Mouse (Mus musculus) MEL (cell line): ENCODE measurements around the gene Gnpnat1. TPM values are rescaled to one million over a fixed set of nuclear protein-coding genes. Genes with fewer than 3 reads are reported as not detected.

Experiments
- BHLHE40 ChIP-seq: IDR thresholded peaks from 2 replicates; pipeline ENCODE4 v1.6.1; 2012; ENCODE audit warnings: low read depth, mild to moderate bottlenecking, inconsistent platforms, low read length, improper control_type of control experiment, borderline replicate concordance
- CHD1 ChIP-seq: IDR thresholded peaks from 2 replicates; pipeline ENCODE4 v1.6.1; 2012; ENCODE audit warnings: low read depth, mild to moderate bottlenecking, inconsistent platforms, low read length, improper control_type of control experiment
- E2F4 ChIP-seq: IDR thresholded peaks from 2 replicates; pipeline ENCODE4 v1.6.1; 2011; ENCODE audit warnings: low read depth, low read length, improper control_type of control experiment, borderline replicate concordance
- ELF1 ChIP-seq: IDR thresholded peaks from 2 replicates; pipeline ENCODE4 v1.6.1; 2014; ENCODE audit warnings: low read depth, mild to moderate bottlenecking, inconsistent platforms, low read length, improper control_type of control experiment, moderate library complexity
- EP300 ChIP-seq, 2 experiments: IDR thresholded peaks; 2 replicates each; pipeline ENCODE4 v1.6.1; 2011; ENCODE audit warnings: improper control_type of control experiment in 2 of 2, low read length in 2 of 2, low read depth in 1 of 2, mild to moderate bottlenecking in 1 of 2
- ETS1 ChIP-seq: IDR thresholded peaks from 2 replicates; pipeline ENCODE4 v1.6.1; 2012; ENCODE audit warnings: low read depth, mild to moderate bottlenecking, inconsistent platforms, low read length, improper control_type of control experiment, moderate library complexity
- GABPA ChIP-seq: IDR thresholded peaks from 2 replicates; pipeline ENCODE4 v1.6.1; 2012; ENCODE audit warnings: low read depth, mild to moderate bottlenecking, inconsistent platforms, low read length, improper control_type of control experiment, moderate library complexity
- GATA1 ChIP-seq: IDR thresholded peaks from 2 replicates; pipeline ENCODE4 v1.6.1; 2011; ENCODE audit warnings: low read depth, low read length, improper control_type of control experiment
- MAFK ChIP-seq: IDR thresholded peaks from 2 replicates; pipeline ENCODE4 v1.6.1; 2011; ENCODE audit warnings: low read depth, mild to moderate bottlenecking, low read length, improper control_type of control experiment, borderline replicate concordance
- MAX ChIP-seq: IDR thresholded peaks from 2 replicates; pipeline ENCODE4 v1.6.1; 2011; ENCODE audit warnings: low read length, improper control_type of control experiment
- MAZ ChIP-seq: IDR thresholded peaks from 2 replicates; pipeline ENCODE4 v1.6.1; 2012; ENCODE audit warnings: low read depth, mild to moderate bottlenecking, inconsistent platforms, low read length, improper control_type of control experiment
- MYB ChIP-seq: IDR thresholded peaks from 2 replicates; pipeline ENCODE4 v1.6.1; 2011; ENCODE audit warnings: mild to moderate bottlenecking, low read depth, low read length, improper control_type of control experiment
- NELFE ChIP-seq: IDR thresholded peaks from 2 replicates; pipeline ENCODE4 v1.6.1; 2011; ENCODE audit warnings: low read depth, low read length, improper control_type of control experiment
- RCOR1 ChIP-seq: IDR thresholded peaks from 2 replicates; pipeline ENCODE4 v1.6.1; 2012; ENCODE audit warnings: low read depth, mild to moderate bottlenecking, inconsistent platforms, low read length, improper control_type of control experiment
- SIN3A ChIP-seq: IDR thresholded peaks from 2 replicates; pipeline ENCODE4 v1.6.1; 2012; ENCODE audit warnings: low read length, improper control_type of control experiment, inconsistent platforms
- TAL1 ChIP-seq: IDR thresholded peaks from 2 replicates; pipeline ENCODE4 v1.6.1; 2012; ENCODE audit warnings: mild to moderate bottlenecking, inconsistent platforms, low read length, moderate library complexity, mixed read lengths
- UBTF ChIP-seq: IDR thresholded peaks from 2 replicates; pipeline ENCODE4 v1.6.1; 2012; ENCODE audit warnings: low read depth, mild to moderate bottlenecking, inconsistent platforms, low read length, improper control_type of control experiment, moderate library complexity, borderline replicate concordance; ENCODE audit not compliant: insufficient read depth
- USF1 ChIP-seq: IDR thresholded peaks from 2 replicates; pipeline ENCODE4 v1.6.1; 2014; ENCODE audit warnings: low read depth, mild to moderate bottlenecking, inconsistent platforms, low read length, improper control_type of control experiment, moderate library complexity
- ZC3H11A ChIP-seq: IDR thresholded peaks from 2 replicates; pipeline ENCODE4 v1.6.1; 2012; ENCODE audit warnings: low read depth, mild to moderate bottlenecking, inconsistent platforms, low read length, improper control_type of control experiment
- ZMIZ1 ChIP-seq: IDR thresholded peaks from 2 replicates; pipeline ENCODE4 v1.6.1; 2012; ENCODE audit warnings: low read depth, mild to moderate bottlenecking, inconsistent platforms, low read length, improper control_type of control experiment, moderate library complexity
- polyA plus RNA-seq, 2 experiments: library from polyadenylated mRNA; stranded (reverse) in 1 of 2; unstranded in 1 of 2; fragments of >175 nt in 1 of 2; fragments of >200 nt in 1 of 2; gene quantifications; 2 replicates each; pipeline versions ENCODE4 v1.2.1 to v1.2.4; 2012; ENCODE audit warnings: low replicate concordance in 2 of 2, low read depth in 1 of 2; ENCODE audit not compliant: insufficient read length in 2 of 2, insufficient read depth in 1 of 2, missing spikeins in 1 of 2
- total RNA-seq: library from RNA; depleted of rRNA; stranded (reverse); fragments of 300-350 nt; gene quantifications from 2 replicates; pipeline ENCODE4 v1.2.3, GENCODE M21; 2012; rRNA removed

Gene Gnpnat1
- total and polyA plus RNA-seq, 3 experiments = 24.8 to 26.8 TPM; not detected in 1

- TF ChIP-seq MAZ (no peak), TAL1 (no peak), MAFK (no peak), ZC3H11A (no peak), ZMIZ1 (no peak), NELFE (peak; percentile 21; the same call in 1 of the 2 replicates), USF1 (peak; percentile 54; the same call in 1 of the 2 replicates), BHLHE40 (no peak), RCOR1 (no peak), MAX (peak; percentile 74), GABPA (no peak; the same call in 1 of the 2 replicates), EP300 (IDR thresholded peaks at IDR 0.05; ENCODE audit: low read depth in 1 of 2, low read length in 2 of 2) (peak; percentile 63 to 69; a peak in 3 of 4 replicates), ETS1 (peak; percentile 62), UBTF (no peak), GATA1 (peak; percentile 85), E2F4 (no peak), SIN3A (peak; percentile 76), CHD1 (peak; percentile 55; the same call in 1 of the 2 replicates), ELF1 (no peak), MYB (no peak)
These were observed 76.5 kb downstream of the Gnpnat1 start (continued) for GRCm38 (mm10) chr14:45328072-45328713.

Other genes starting within 250 kb of the Gnpnat1 start
- gene Gpr137c, start 185.2 kb downstream of the Gnpnat1 start, total RNA-seq = 0.07 TPM in 1 of 2 replicates, not detected in the other
- under 1 TPM in 1 of 2 experiments, not detected in 1; 0.01 TPM for gene Gpr137c, start 185.2 kb downstream of the Gnpnat1 start, polyA plus RNA-seq
- 0.07 and 0.08 TPM in 2 replicates for gene Txndc16, start 184.6 kb downstream of the Gnpnat1 start, total RNA-seq
- under 1 TPM in 1 of 2 experiments, not detected in 1; 0.24 TPM for gene Txndc16, start 184.6 kb downstream of the Gnpnat1 start, polyA plus RNA-seq
- gene Ero1l, start 86.1 kb downstream of the Gnpnat1 start, total RNA-seq = 42.0 and 95.6 TPM in 2 replicates
- gene Ero1l, start 86.1 kb downstream of the Gnpnat1 start, polyA plus RNA-seq = 100 to 1,000 TPM; 114 to 273 TPM
- gene Psmc6, start 75.1 kb downstream of the Gnpnat1 start, total RNA-seq = 125 and 156 TPM in 2 replicates
- 100 to 1,000 TPM; 208 to 270 TPM for gene Psmc6, start 75.1 kb downstream of the Gnpnat1 start, polyA plus RNA-seq
- 18.0 and 19.9 TPM in 2 replicates for gene Styx, start 53.8 kb downstream of the Gnpnat1 start, total RNA-seq
- gene Styx, start 53.8 kb downstream of the Gnpnat1 start, polyA plus RNA-seq = 10 to 100 TPM in 1 of 2 experiments, not detected in 1; 27.2 TPM
- gene Fermt2, start 125.2 kb upstream of the Gnpnat1 start, total RNA-seq = not detected in 2 replicates
- gene Fermt2, start 125.2 kb upstream of the Gnpnat1 start, polyA plus RNA-seq = not detected